ENCODE assay signal across 15 mouse cellular contexts in genomic region chr2:146722351-146723025, GRCm38 (mm10).
DNase-seq lines count a peak whose midpoint lies in the region; ATAC-seq lines count a peak whose summit lies in the region.
"Had no signal": no experiment of that assay in that cellular context is flagged by ENCODE, and none has a peak within 500 bp of the region (broad histone marks: within the 10 kb centered on the region; RNA-seq: fewer than 3 reads in every experiment).

No protein-coding gene starts in this region.

- peak; percentile 13 for DNase-seq in left cerebral cortex, postnatal 4 days
- no peak for DNase-seq in left cerebral cortex, adult 8-10 months (ENCODE audit: low spot score in 2 of 2)
- no peak for DNase-seq in layer of hippocampus, postnatal 25 days (ENCODE audit: extremely low spot score in 1 of 2, low spot score in 1 of 2)
- no peak for DNase-seq in layer of hippocampus, adult 18-20 months (ENCODE audit: low spot score in 2 of 2)
- DNase-seq: gastrocnemius, postnatal 10 days; kidney, adult 11 months; layer of hippocampus, postnatal 36 days; spleen, adult 18-20 months; thymus, adult 18-20 months had no signal

- 2% methylated on average over 8 of the region's 8 CpGs for WGBS in forebrain, embryonic 15.5 days
- WGBS in limb, embryonic 12.5 days: 12% methylated on average over 8 of the region's 8 CpGs
- WGBS in neural tube, embryonic 15.5 days: 10% methylated on average over 8 of the region's 8 CpGs

- peaks cover 29% of the 10 kb centered on the region for H3K27me3 ChIP-seq in forebrain, embryonic 15.5 days
- H3K27me3 ChIP-seq in limb, embryonic 12.5 days: no peaks in the 10 kb centered on the region
- no peaks in the 10 kb centered on the region for H3K27me3 ChIP-seq in neural tube, embryonic 15.5 days (replicated peaks)
- H3K27me3 ChIP-seq: embryonic facial prominence, embryonic 12.5 days; heart, embryonic 15.5 days had no signal

- peaks cover 36% of the 10 kb centered on the region for H3K4me1 ChIP-seq in forebrain, embryonic 15.5 days
- H3K4me1 ChIP-seq in limb, embryonic 12.5 days (replicated peaks): peaks cover 13% of the 10 kb centered on the region
- peaks cover 19% of the 10 kb centered on the region for H3K4me1 ChIP-seq in neural tube, embryonic 15.5 days
- H3K4me1 ChIP-seq: heart, embryonic 15.5 days had no signal

- 0 out of 2 replicates have a peak, but pooled peaks have one; percentile 23 for ATAC-seq in forebrain, embryonic 15.5 days (replicated peaks)
- no peak for ATAC-seq in limb, embryonic 12.5 days (ENCODE audit: insufficient number of reproducible peaks, insufficient read depth, low FRiP score, low TSS enrichment, low read depth)
- ATAC-seq in neural tube, embryonic 15.5 days (ENCODE audit: low FRiP score): peak; percentile 46
- ATAC-seq in frontal cortex, adult (ENCODE audit: low TSS enrichment): no peak

- no peak overlapping the region for H3K4me2 ChIP-seq in forebrain, embryonic 15.5 days (replicated peaks)
- H3K4me2 ChIP-seq in limb, embryonic 12.5 days: peak overlapping the region; percentile 23; the same call in 1 of the 2 replicates
- H3K4me2 ChIP-seq in neural tube, embryonic 15.5 days: no peak overlapping the region
- H3K4me2 ChIP-seq: embryonic facial prominence, embryonic 12.5 days; heart, embryonic 15.5 days had no signal

- H3K9ac ChIP-seq in forebrain, embryonic 15.5 days (replicated peaks): no peak overlapping the region
- H3K9ac ChIP-seq in limb, embryonic 12.5 days (replicated peaks): no peak overlapping the region
- no peak overlapping the region for H3K9ac ChIP-seq in neural tube, embryonic 15.5 days (replicated peaks)
- H3K9ac ChIP-seq: embryonic facial prominence, embryonic 12.5 days; heart, embryonic 15.5 days had no signal

- no peaks in the 10 kb centered on the region for H3K36me3 ChIP-seq in forebrain, embryonic 15.5 days
- no peaks in the 10 kb centered on the region for H3K36me3 ChIP-seq in limb, embryonic 12.5 days
- H3K36me3 ChIP-seq in neural tube, embryonic 15.5 days: no peaks in the 10 kb centered on the region
- H3K36me3 ChIP-seq: embryonic facial prominence, embryonic 12.5 days; heart, embryonic 15.5 days had no signal

- 0 out of 2 replicates have a peak overlapping the region, but pooled peaks have one; percentile 24 for H3K27ac ChIP-seq in forebrain, embryonic 15.5 days (replicated peaks)
- H3K27ac ChIP-seq in limb, embryonic 12.5 days: no peak overlapping the region
- no peak overlapping the region for H3K27ac ChIP-seq in neural tube, embryonic 15.5 days (replicated peaks)
- H3K27ac ChIP-seq: embryonic facial prominence, embryonic 12.5 days; heart, embryonic 15.5 days had no signal

- intact Hi-C loops in left cerebral cortex, postnatal 4 days (cut with DNase I): loop anchor here (5.0 kb wide), 1 partner anchor 115 kb away; no protein-coding TSS in a partner anchor

- H3K4me3 ChIP-seq in forebrain, embryonic 15.5 days: no peak overlapping the region
- H3K4me3 ChIP-seq in limb, embryonic 12.5 days (replicated peaks): no peak overlapping the region
- no peak overlapping the region for H3K4me3 ChIP-seq in neural tube, embryonic 15.5 days (replicated peaks)
- H3K4me3 ChIP-seq: embryonic facial prominence, embryonic 12.5 days; heart, embryonic 15.5 days had no signal

- no peaks in the 10 kb centered on the region for H3K9me3 ChIP-seq in forebrain, embryonic 15.5 days
- no peaks in the 10 kb centered on the region for H3K9me3 ChIP-seq in limb, embryonic 12.5 days
- H3K9me3 ChIP-seq in neural tube, embryonic 15.5 days (replicated peaks): no peaks in the 10 kb centered on the region
- H3K9me3 ChIP-seq: embryonic facial prominence, embryonic 12.5 days; heart, embryonic 15.5 days had no signal

Comparison
In these comparisons a context has a peak if more than half of its experiments do, and no peak if none do; other contexts are left out.
1. ATAC-seq: peak in forebrain, embryonic 15.5 days (single experiment) and neural tube, embryonic 15.5 days (single experiment); none in limb, embryonic 12.5 days (single experiment) and frontal cortex, adult (single experiment).